Mouse (Mus musculus): ENCODE measurements around the gene Spon1.

The Spon1 gene

DNA sequence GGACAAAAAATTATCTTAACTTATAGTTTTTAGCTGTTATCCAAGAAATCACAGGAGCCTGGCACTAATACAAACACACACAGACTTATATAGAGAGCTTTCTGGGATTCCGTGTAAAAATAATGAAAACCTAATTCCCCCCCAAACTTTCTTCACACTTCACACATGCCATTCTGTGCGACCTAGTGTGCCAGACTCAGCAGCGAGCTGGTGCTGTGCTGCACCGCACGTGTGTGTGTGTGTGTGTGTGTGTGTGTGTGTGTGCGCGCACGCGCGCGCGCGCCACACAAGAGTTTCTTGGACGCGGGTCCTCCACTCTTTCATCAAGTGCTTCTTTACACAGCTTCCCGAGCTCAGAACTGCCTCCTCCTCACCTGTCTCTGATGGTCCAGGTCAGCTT, 292.4 kb downstream of the Spon1 start:
- no peak for DNase-seq (ENCODE audit: inconsistent ontology term)

DNA sequence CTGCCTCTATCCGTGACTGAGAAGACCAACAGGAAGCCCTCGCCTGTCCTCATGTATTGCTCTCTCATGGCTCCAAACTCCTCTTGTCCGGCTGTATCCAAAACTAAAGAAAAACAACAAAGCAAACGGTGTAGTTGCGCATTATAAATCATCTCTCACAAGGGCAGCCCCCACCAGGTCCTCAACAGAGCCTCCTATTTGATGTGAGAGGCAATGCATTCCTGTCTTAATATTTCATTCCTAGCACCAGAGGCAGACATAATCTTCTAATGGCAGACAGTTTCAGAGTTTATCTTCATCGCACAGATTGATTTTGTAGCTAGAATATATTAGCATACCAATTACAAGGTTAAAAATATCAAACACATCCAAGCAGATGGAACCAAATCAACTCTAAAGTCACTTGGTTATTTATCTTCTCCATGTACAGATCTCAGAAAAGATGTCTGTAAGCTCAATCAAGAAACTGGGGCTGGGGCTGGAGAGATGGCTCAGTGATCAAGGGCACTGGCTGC, 293.2 kb downstream of the Spon1 start:
- no peak for DNase-seq (ENCODE audit: inconsistent ontology term)

DNA sequence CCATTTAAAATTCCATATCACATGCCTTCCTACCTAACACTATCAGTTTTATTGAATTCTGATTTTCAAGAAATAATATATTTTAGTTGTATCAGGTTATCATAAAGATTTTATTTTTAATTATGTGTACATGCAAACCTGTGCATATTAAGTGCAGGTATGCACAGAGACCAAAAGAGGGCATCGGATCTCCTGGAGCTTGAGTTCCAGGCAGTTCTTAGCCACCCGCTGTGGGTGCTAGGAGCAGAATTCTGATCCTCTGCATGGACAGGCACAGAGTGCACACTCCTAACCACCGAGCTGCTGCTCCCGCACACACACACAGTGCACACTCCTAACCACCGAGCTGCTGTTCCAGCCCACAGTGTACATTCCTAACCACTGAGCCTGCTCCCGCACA, 294.6 kb downstream of the Spon1 start:
- no peak for DNase-seq (ENCODE audit: inconsistent ontology term)

DNA sequence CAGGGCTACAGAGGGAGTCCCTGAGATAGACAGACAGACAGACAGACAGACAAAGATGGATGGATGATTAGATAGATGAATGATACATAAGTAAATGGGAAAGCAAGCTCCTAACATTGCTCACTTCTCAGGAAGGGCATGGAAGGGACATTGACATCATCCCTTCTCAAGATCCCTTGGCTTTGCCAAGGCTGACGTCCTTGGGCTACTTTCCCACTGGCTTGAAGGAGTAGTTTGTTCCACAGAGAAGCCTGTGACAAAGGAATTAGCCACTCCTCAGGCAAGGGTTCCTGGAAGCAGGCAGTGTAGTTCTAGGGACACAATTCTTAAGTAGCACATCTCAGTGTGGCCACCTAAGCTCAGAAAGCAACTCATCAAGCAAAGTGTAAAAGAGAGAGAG, 296.7 kb downstream of the Spon1 start:
- no peak for DNase-seq (ENCODE audit: inconsistent ontology term)

DNA sequence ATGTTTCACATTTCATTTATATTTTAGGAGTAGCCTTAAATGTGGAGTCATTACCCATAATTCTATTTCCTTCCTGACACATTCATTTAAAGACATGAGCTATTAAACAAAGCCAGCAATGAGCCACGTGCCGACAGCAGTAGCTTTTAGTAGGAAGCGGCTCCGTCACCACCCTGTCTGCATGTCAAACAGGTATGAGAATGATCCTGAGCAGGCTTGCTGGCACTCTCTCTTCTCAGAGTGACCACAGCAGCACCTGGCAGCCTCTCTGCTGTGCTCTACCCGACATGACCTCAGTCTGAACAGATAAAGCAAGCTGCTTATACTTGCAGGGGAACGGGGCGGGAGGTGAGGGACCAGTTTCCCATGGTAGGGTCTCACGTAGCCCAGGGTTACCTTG, 297.7 kb downstream of the Spon1 start:
- DNase-seq (ENCODE audit: inconsistent ontology term): no peak

DNA sequence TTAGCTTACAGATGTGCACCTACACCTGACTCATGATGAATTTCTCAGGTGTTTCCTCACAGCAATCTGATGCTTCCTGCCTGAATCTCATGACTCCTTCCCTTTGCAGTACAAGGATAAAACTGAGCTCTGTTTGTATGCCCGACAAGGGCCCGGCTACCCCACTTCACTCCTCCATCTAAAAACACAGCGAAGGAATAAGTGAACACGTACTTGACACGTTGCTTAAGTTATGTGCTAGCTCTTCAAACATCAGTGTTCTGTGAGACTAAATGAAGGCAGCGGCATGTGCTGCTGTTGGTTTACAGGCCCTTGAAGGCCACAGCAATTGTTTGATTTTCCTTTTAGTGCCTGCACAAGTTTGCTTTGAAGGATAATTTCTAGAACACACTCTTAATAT, 298.2 kb downstream of the Spon1 start:
- no peak for DNase-seq (ENCODE audit: inconsistent ontology term)

DNA sequence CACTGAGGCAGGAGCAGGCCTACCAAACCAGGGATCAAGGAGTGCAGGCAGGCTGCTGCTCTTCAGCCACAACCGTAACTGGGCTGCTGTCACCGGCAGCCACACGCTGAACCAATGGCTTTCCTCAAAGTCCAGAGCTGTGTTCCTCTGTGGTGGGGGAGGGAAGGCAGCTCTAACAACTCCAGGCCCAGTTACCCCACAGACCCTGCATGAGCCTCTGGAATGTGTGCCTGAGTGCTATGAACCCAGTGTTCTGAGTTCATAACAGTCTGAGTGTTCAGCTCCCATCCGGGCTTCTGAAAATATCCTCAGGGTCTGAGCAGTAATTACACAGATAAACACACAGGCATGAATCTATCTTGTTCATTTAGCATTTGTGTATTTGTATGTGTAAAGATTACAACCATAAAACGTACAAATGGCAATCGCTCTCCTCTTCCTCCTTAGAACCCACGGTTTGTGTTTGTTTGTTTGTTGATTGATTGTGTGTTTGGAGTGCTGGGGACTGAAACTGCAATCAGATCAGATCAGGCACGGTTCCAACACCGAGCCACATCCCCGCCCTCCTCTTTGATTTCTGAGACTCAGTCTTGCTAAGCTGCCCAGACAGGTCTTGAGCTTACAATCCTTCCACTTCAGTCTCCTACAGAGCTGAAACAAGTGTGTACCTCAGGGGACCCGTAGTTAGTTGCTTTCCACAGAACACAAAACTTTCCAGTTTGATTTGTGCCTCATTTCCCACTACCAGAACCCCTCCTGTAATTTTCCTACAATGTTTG, 299.8 kb downstream of the Spon1 start:
- DNase-seq (ENCODE audit: inconsistent ontology term): peak; percentile 52

DNA sequence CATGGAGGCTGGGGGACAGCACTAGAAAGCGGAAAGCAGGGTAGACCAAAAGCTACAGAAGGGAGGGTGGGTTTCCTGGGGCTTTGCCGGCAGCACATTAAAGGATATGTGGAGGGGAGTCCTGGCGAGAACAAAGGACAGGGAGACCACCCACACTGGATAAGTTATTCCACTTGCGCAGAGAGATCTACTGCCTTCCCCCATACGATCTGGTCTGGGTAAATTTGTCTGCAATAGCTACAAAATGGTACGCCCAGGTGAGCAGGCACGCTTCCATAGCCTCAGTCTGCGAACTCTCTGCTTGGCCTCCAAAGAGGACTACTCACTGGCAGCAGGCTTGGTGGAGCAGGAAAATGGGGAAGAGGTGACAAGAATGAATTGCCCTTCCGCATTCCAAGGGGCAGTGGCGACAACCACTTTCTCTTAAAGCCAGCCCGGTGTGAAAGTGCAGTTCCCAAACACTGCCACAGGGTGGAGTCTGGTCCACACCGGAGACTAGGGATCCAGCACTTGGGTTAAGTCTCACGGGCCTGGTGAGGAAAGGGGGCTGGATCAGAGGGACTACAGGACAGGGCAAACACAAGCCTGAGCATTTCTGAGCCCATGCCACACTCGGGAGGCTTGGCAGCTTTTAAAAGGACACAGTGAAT, 300.9 kb downstream of the Spon1 start:
- DNase-seq (ENCODE audit: inconsistent ontology term): peak; percentile 88

DNA sequence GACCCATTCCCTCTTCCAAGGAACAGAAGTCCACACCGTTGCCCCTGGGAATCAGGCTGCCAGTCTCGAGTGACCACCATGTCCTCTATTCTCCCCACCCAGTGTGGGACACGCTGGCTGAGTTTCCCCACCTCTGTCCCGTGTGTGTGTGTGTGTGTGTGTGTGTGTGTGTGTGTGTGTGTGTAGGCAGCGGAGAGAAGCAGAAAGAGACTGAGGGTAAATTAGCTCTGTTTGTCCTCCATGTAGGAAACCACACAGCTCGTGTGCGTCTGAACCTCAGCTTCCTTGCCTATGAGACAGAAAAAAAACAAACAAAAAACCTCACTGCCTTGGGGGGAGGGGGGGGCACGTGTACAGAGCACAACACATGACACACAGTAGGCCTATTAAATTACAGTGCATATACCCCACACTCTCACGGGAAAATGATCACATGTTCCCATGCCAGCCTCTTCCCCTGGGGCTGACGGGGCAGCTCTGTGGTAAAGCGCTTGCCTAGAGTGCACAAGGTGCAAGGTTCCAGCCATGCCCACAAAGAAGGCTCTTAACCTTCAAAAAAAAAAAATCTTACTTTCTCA, 303.2 kb downstream of the Spon1 start:
- no peak for DNase-seq (ENCODE audit: inconsistent ontology term)

DNA sequence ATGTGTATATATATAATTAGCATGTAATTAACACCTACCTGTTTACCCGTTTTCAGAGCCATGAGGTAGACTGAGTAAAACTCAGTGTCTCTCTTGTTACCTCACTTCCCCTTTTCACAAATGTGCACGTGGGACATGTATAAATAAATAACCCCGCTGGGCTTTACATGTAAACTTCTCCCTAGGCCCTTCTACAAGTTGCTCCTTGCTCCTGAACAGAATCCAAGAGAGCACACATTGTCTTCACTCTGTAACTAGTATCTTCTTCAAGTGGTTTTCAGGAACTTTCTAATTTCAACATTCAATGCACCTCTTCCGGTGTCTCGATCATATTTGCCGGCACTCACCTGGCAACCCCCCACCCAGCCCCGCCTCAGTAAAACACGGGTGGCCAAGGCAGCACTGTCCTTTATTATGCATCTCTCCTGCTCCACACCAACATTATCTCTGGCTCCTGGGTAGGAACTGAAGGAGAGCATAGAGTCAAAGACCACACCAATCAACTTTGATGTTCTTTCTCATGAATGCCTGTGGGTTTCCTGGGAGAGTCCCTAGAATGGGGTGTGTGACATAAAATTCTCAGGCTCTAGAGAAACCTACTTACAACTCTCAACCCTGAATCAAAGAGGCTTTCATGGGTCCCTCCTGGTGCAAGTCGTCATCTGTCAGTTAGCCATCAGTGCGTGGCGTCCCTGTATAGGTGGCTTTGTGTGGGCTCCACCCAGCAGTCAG, 304.1 kb downstream of the Spon1 start:
- DNase-seq (ENCODE audit: inconsistent ontology term): no peak

DNA sequence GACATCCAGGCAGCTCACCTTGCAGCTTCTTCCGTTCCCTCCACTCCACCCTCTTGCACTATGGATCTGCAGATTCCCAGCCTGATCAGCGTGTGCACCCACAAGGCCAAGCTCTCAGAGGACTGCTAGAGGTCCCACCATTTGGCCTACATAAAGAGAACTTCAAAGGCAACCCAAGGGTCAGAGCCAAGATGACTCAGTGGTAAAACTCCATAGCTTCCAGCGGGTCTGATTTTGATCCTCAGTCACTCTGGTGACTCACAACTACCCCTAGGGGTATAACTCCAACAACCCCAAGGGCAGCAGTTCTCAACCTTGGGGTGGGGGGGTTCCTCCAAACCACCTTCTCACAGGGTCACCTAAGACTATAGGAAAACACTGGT, 304.7 kb downstream of the Spon1 start:
- peak; percentile 60 for DNase-seq (ENCODE audit: inconsistent ontology term)

DNA sequence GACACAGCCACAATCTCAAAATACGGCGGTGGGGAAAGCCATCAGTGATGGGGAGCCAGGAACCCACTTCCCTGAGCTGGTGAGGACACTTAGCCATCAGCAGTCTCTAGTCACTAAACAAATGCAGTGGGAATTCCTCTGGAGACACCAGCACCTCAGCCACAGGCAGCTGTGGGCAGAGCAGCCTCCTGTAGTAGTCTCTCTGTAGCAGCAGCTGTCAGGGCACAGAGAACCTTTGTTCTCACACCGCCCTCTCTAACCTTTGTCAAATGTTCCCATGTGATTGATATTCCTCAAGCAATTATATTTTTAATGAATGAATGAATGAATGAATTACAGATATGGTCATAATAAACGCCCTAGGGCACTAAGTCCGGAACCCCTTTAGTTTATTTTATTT, 305.6 kb downstream of the Spon1 start:
- peak; percentile 35 for DNase-seq (ENCODE audit: inconsistent ontology term)

DNA sequence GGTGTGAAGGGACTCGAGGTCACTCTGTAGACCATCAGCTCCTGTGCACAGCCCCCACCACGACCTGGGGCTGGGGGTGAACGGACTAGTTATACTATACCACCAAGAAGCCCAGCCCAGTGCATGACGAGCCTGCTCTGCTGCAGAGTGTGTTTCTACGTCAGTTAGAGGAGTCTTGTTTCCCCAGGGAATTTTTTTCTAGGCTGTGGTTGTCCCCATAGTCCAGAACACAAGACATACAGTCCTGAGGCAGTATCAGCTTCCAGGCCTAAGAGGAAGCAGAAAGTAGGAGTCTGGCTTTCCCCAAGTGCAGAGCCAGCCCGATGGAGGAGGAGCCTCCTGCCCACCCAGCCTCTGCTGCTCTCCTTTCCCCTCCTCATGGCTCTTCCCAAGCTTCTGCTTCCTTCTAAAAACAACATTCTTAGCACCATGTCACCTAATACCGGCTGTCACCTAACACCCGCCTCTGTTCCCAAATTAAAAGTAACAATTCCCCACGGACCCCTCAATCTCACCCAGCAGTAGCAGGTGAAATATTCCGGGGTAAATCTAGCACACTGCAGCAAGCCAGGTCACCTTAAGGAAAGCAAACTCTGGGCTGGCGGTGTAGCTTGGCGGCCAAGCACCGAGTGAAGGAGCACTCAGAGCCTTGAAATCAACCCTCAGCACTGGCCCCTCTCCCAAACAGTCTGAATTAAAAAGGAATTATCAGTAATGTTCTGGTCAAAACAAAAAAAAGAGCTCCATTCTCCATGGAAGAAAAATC, 306.2 kb downstream of the Spon1 start:
- peak; percentile 28 for DNase-seq (ENCODE audit: inconsistent ontology term)

DNA sequence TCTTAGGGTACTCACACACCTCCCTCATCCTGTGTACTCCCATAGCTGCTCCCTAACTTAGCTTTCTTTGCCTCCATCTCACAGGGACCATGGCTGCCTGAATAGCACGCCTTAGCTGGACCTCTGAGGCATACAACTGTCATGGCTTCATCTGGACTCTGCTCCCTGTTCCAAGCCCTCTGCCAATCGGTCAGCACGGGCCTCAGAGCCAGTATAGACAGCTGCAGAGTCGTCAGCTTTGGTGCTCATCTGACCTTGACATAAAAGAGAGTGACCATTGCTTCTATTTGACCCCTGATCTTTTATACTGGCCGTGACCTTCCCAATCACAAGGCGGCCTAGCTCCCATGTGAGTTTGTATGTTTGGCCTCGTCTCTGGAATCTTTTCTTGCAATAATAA, 308.3 kb downstream of the Spon1 start:
- DNase-seq (ENCODE audit: inconsistent ontology term): no peak

DNA sequence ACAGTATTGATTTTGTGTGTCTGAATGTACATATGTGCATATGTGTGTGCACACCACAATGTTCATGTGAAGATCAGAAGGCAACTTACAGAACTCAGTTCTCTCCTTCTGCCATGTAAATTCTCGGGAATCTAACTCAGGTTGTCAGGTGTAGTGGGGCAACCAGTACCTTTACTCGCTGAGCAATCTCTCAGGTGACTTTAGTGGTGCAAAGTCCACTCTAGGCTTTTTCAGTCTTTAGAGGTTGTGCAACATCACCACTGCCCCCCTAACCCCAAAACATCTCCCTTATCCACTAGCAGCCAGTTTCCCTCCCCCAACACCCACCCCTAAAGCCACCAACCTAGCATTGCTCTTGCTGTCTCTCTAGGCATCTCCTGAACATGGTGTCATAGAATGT, 308.8 kb downstream of the Spon1 start:
- DNase-seq (ENCODE audit: inconsistent ontology term): no peak

DNA sequence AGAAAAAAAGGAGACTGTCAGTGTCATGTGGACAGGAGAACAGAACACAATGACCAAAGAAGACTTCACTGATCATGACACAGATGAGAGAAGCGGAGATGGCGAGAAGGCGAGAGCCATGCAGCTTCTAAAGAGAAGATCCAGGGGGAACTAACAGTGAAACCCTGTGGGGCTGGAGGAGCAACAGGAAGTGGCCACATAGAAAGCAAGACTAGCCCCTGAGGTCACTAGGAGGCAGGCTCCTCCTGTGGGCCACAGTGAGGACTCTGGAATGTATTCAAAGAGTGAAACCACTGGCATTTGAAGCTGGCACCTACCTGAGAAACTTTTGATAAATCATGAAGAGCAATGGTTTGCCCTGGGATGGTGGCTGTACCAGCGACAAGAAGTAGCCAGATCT, 313.5 kb downstream of the Spon1 start:
- DNase-seq (ENCODE audit: inconsistent ontology term): no peak

DNA sequence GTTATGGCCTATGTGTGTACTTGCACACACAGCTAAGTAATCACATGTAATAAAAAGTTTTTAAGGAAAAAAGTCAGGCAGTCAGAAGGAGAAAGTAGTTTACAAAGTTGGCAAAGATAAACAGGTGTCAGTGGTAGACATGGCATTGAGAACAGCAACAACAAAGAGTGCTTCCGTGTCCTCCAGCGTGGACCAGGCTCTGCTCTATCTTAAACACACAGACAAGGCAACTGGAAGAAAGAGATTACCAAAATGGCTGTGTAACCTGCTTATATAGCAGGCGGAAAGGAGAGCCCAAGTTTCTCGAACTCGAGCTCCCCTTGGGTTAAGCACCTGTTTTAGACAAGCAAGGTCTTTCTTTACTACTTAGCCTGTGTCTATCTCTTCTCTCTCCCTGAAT, 314.5 kb downstream of the Spon1 start:
- no peak for DNase-seq (ENCODE audit: inconsistent ontology term)

DNA sequence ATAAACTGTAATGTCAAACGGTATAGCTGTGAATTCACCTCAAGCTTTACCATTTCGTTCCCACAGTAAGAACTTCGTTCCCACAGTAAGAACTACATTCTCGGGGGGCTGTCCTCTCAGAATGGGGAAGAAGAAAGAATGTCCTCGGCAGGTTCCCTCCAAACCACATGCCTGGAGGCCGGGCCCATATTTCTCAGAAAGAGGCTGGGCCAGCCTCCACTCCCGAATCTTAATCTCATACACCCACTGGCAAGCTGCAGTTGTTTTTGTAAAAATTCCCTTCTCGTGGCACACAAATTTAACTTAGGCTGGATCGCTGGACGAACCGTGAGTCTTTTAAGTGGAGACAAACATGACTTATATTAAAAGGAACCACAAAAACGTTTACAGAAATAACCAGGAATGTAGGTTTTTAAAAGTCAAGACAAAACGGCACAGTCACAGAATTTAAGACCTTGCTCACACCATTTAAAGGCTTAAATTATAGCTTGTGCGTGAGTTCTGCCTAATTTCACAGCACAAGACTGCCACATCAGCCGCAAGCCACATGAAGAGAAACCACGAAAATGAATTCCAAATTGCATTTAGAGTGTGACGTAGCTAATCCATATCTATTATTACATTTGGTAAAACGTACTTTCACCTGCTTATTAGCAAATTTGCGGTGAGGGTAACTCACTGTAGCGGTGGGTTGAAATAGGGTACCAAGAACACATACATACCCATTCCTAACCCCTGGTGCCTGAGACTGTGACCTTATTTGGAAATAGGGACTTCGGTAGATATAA, 316.0 kb downstream of the Spon1 start:
- no peak for DNase-seq (ENCODE audit: inconsistent ontology term)

DNA sequence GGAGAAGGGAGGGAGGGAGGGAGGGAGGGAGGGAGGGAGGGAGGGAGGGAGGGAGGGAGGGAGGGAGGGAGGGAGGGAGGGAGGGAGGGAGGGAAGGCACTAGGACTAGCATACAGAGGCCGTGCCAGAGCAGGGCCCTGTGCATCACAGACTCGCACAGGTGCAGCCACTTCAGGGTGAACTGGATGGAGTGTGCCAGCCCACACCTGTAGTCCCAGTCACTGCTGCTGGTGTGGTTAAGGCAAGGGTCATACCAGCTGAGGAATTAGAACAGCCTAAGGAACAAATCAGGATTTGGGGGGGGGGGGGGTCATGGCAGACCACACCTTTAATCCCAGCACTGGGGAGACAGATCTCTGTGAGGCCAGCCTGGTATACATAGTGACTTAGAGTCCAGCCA, 317.3 kb downstream of the Spon1 start:
- DNase-seq (ENCODE audit: inconsistent ontology term): no peak

DNA sequence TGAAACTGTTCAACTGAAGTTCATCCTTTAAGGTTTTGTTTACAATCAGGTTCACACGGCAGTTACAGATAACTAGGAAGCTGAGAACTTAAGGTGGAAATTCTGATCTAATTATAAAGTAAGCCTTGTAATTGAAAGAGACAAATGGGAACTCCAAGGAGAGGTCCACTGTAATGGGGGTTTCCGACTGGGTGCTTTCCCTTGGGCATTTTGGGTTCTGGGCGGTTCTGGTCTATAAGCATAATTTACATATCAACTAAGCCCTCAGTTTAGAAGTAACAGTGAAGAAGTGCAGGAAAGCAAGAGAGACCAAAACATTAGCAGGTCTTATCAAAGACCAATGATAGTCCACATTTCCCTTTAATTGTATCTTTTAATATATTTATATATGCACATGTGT, 318.0 kb downstream of the Spon1 start:
- DNase-seq (ENCODE audit: inconsistent ontology term): no peak
